Mouse (Mus musculus) embryonic facial prominence, embryonic 10.5 days (tissue): ENCODE data around the gene Fnbp1. TPM values are rescaled to one million over a fixed set of nuclear protein-coding genes. Genes with fewer than 3 reads are reported as not detected.

Source experiments
- DNase-seq: peaks from one replicate; pipeline ENCODE4 v3.0.0-alpha.2; 2017; ENCODE audit warnings: low spot score
- H3K27ac ChIP-seq: fragments of 300-500 bp; sonication (generic); replicated peaks from 2 replicates; pipeline ENCODE4 v1.5.1; 2016; ENCODE audit warnings: mild to moderate bottlenecking
- H3K27me3 ChIP-seq: fragments of 300-500 bp; sonication (generic); replicated peaks from 2 replicates; pipeline ENCODE4 v1.6.1; 2016; ENCODE audit warnings: low read depth, mild to moderate bottlenecking; ENCODE audit not compliant: poor library complexity, severe bottlenecking
- H3K36me3 ChIP-seq: fragments of 300-500 bp; sonication (generic); replicated peaks from 2 replicates; pipeline ENCODE4 v1.6.1; 2016; ENCODE audit warnings: mild to moderate bottlenecking, moderate library complexity
- H3K4me1 ChIP-seq: fragments of 300-500 bp; sonication (generic); 2 replicates; pipeline ENCODE4 v1.6.1; 2016
- H3K4me3 ChIP-seq: fragments of 300-500 bp; sonication (generic); 2 replicates; pipeline ENCODE4 v1.5.1; 2016; ENCODE audit warnings: mild to moderate bottlenecking, moderate library complexity
- H3K9me3 ChIP-seq: fragments of 300-500 bp; sonication (generic); 2 replicates; pipeline ENCODE4 v1.6.1; 2016; ENCODE audit warnings: mild to moderate bottlenecking
- whole genome bisulfite sequencing: fragments of 180-500 bp; shearing (Covaris S2); methylation state at CpG from one replicate; pipeline ENCODE4 v1.1.7; 2016; 5-methylcytosine and 5-hydroxymethylcytosine counted together
- polyA plus RNA-seq: library from polyadenylated mRNA; unstranded; fragments of >200 nt; fragmentation: Nextera tagmentation; extraction: Ambion mirVana; gene quantifications from 2 replicates; pipeline ENCODE4 v1.2.1, GENCODE M21; 2016

Gene Fnbp1
- polyA plus RNA-seq, 1 experiment from 2014 or later = 17.0 TPM

GRCm38 (mm10) chr2:31068246-31069113, 73.3 kb downstream of the Fnbp1 start:
- H3K4me1 ChIP-seq = peaks cover 37% of the 10 kb centered on the region
- 13% methylated on average over 13 of the region's 13 CpGs for WGBS
- peak; percentile 69 for DNase-seq
- H3K27me3 ChIP-seq = no peaks in the 10 kb centered on the region
- peak overlapping the region; percentile 28; the same call in 1 of the 2 replicates for H3K4me3 ChIP-seq
- H3K36me3 ChIP-seq = peaks cover 36% of the 10 kb centered on the region
- H3K27ac ChIP-seq = peak overlapping the region; percentile 88
- H3K9me3 ChIP-seq = peaks cover 7% of the 10 kb centered on the region; the same call in 1 of the 2 replicates

- no peak for DNase-seq
- Histone ChIP-seq H3K27me3 (no peaks in the 10 kb centered on the region), H3K9me3 (peaks cover 5% of the 10 kb centered on the region; the same call in 1 of the 2 replicates), H3K36me3 (peaks cover 31% of the 10 kb centered on the region), H3K27ac (peak overlapping the region; percentile 88), H3K4me3 (no peak overlapping the region), H3K4me1 (peaks cover 41% of the 10 kb centered on the region)
- WGBS = 45% methylated on average over 7 of the region's 7 CpGs
These were observed 74.0 kb downstream of the Fnbp1 start for GRCm38 (mm10) chr2:31067696-31068245.

GRCm38 (mm10) chr2:31067059-31067595, 74.7 kb downstream of the Fnbp1 start:
- DNase-seq = no peak
- no peaks in the 10 kb centered on the region for H3K9me3 ChIP-seq
- no peaks in the 10 kb centered on the region for H3K27me3 ChIP-seq
- no peak overlapping the region for H3K4me3 ChIP-seq
- peaks cover 25% of the 10 kb centered on the region for H3K36me3 ChIP-seq
- H3K27ac ChIP-seq = peak overlapping the region; percentile 88
- peaks cover 42% of the 10 kb centered on the region for H3K4me1 ChIP-seq
- WGBS = 82% methylated on average over 13 of the region's 13 CpGs

GRCm38 (mm10) chr2:31066019-31066789, 75.6 kb downstream of the Fnbp1 start:
- no peaks in the 10 kb centered on the region for H3K9me3 ChIP-seq
- H3K27ac ChIP-seq = 0 out of 2 replicates have a peak overlapping the region, but pooled peaks have one; percentile 88
- H3K27me3 ChIP-seq = no peaks in the 10 kb centered on the region
- WGBS = 84% methylated on average over 11 of the region's 11 CpGs
- no peak for DNase-seq
- H3K36me3 ChIP-seq = peaks cover 23% of the 10 kb centered on the region
- H3K4me1 ChIP-seq = peaks cover 42% of the 10 kb centered on the region
- H3K4me3 ChIP-seq = no peak overlapping the region

GRCm38 (mm10) chr2:31061868-31062628, 79.8 kb downstream of the Fnbp1 start:
- DNase-seq = no peak
- H3K4me3 ChIP-seq = no peak overlapping the region
- peaks cover 44% of the 10 kb centered on the region for H3K36me3 ChIP-seq
- H3K27ac ChIP-seq = no peak overlapping the region
- no peaks in the 10 kb centered on the region for H3K9me3 ChIP-seq
- WGBS = 91% methylated on average over 10 of the region's 10 CpGs
- H3K27me3 ChIP-seq = no peaks in the 10 kb centered on the region
- H3K4me1 ChIP-seq = peaks cover 14% of the 10 kb centered on the region

GRCm38 (mm10) chr2:31060787-31061730, 80.7 kb downstream of the Fnbp1 start:
- Histone ChIP-seq H3K27me3 (no peaks in the 10 kb centered on the region), H3K27ac (0 out of 2 replicates have a peak overlapping the region, but pooled peaks have one; percentile 40), H3K9me3 (no peaks in the 10 kb centered on the region), H3K4me1 (peaks cover 7% of the 10 kb centered on the region; the same call in 1 of the 2 replicates), H3K36me3 (peaks cover 54% of the 10 kb centered on the region), H3K4me3 (no peak overlapping the region)
- DNase-seq = no peak
- 86% methylated on average over 28 of the region's 28 CpGs for WGBS

- 89% methylated on average over 1 of the region's 1 CpGs for WGBS
- no peak overlapping the region for H3K27ac ChIP-seq
These were observed 81.5 kb downstream of the Fnbp1 start for GRCm38 (mm10) chr2:31060271-31060670.

GRCm38 (mm10) chr2:31058443-31058842, 83.4 kb downstream of the Fnbp1 start:
- no peak for DNase-seq
- WGBS = 90% methylated on average over 4 of the region's 4 CpGs
- H3K4me3 ChIP-seq = no peak overlapping the region
- H3K27me3 ChIP-seq = no peaks in the 10 kb centered on the region
- no peaks in the 10 kb centered on the region for H3K9me3 ChIP-seq
- peaks cover 4% of the 10 kb centered on the region; the same call in 1 of the 2 replicates for H3K4me1 ChIP-seq
- no peak overlapping the region for H3K27ac ChIP-seq
- peaks cover 68% of the 10 kb centered on the region for H3K36me3 ChIP-seq

More at GRCm38 (mm10) chr2:31060271-31060670, 81.5 kb downstream of the Fnbp1 start:
- no peak overlapping the region for H3K4me3 ChIP-seq
- H3K9me3 ChIP-seq = no peaks in the 10 kb centered on the region
- peaks cover 4% of the 10 kb centered on the region; the same call in 1 of the 2 replicates for H3K4me1 ChIP-seq
- H3K36me3 ChIP-seq = peaks cover 62% of the 10 kb centered on the region
- DNase-seq = no peak
- no peaks in the 10 kb centered on the region for H3K27me3 ChIP-seq

GRCm38 (mm10) chr2:31057549-31058177, 84.1 kb downstream of the Fnbp1 start:
- H3K4me3 ChIP-seq = no peak overlapping the region
- no peak for DNase-seq
- H3K27ac ChIP-seq = no peak overlapping the region
- H3K4me1 ChIP-seq = no peaks in the 10 kb centered on the region
- no peaks in the 10 kb centered on the region for H3K9me3 ChIP-seq
- H3K36me3 ChIP-seq = peaks cover 74% of the 10 kb centered on the region
- H3K27me3 ChIP-seq = no peaks in the 10 kb centered on the region
- WGBS = 79% methylated on average over 6 of the region's 6 CpGs

- Histone ChIP-seq H3K9me3 (no peaks in the 10 kb centered on the region), H3K27ac (no peak overlapping the region), H3K4me1 (no peaks in the 10 kb centered on the region), H3K4me3 (no peak overlapping the region), H3K36me3 (peaks cover 81% of the 10 kb centered on the region), H3K27me3 (no peaks in the 10 kb centered on the region)
- no peak for DNase-seq
- 94% methylated on average over 3 of the region's 3 CpGs for WGBS
These were observed 85.7 kb downstream of the Fnbp1 start for GRCm38 (mm10) chr2:31056070-31056469.
